Mouse (Mus musculus) heart, postnatal 0 days (tissue): ENCODE measurements around the gene Esr1.

Experiments used
- CTCF ChIP-seq: IDR thresholded peaks from 2 replicates; pipeline ENCODE4 v1.5.1; 2016; ENCODE audit warnings: antibody characterized with exemption, control low read depth, low read depth
- EP300 ChIP-seq: IDR thresholded peaks from 2 replicates; pipeline ENCODE4 v1.6.1; 2016; ENCODE audit warnings: antibody characterized with exemption, low read depth

DNA sequence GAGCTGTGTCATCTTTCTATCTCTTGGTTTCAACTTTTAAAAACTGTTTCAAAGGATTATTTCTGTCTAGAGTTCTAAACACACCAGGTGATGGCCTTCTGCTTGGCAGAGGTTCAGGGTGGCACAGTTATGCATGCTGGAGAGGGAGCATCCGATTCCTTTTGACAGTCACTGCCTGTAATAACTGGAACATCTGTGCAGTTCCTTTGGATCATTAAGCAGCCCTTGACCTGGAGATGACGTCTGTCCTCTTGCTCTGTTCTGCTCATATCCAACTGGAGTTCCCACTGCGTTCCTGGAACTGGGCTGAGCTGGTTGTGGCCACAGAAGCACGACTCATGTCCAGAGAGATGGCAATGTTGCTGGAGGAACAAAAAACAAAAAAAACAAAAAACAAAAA lies 21.8 kb upstream of the Esr1 start:
- TF ChIP-seq CTCF = no peak
- no peak for TF ChIP-seq EP300
